Mouse (Mus musculus) ES-E14 (cell line): ENCODE results near the gene Idh3g. TPM values are rescaled to one million over a fixed set of nuclear protein-coding genes. Genes with fewer than 3 reads are reported as not detected.

Experiments
- DNase-seq: peaks from one replicate; pipeline ENCODE4 v3.0.0-alpha.2; 2013; ENCODE audit warnings: low read depth, low spot score
- H3K27ac ChIP-seq: 2 replicates; pipeline ENCODE4 v1.5.1; 2012; ENCODE audit warnings: low read depth, mild to moderate bottlenecking, low read length, moderate library complexity, mixed read lengths; ENCODE audit not compliant: poor library complexity, insufficient read depth, severe bottlenecking
- H3K36me3 ChIP-seq: 2 replicates; pipeline ENCODE4 v1.6.1; 2012; ENCODE audit warnings: mild to moderate bottlenecking, low read length, moderate library complexity, mixed read lengths; ENCODE audit not compliant: control insufficient read depth, poor library complexity, insufficient read depth, severe bottlenecking
- H3K4me1 ChIP-seq, 2 experiments: fragments of 150-350 bp in 1 of 2; sonication (generic) in 1 of 2; 2 replicates each; pipeline ENCODE4 v1.6.1; 2012; ENCODE audit warnings: low read length in 2 of 2, mild to moderate bottlenecking in 1 of 2, mixed read lengths in 1 of 2; ENCODE audit not compliant: control insufficient read depth in 2 of 2, insufficient read depth in 2 of 2, poor library complexity in 1 of 2
- H3K4me3 ChIP-seq, 2 experiments: fragments of 150-350 bp in 1 of 2; sonication (generic) in 1 of 2; 2 replicates each; pipeline ENCODE4 v1.5.1; 2012; ENCODE audit warnings: low read length in 2 of 2, low read depth in 1 of 2, mild to moderate bottlenecking in 1 of 2, mixed read lengths in 1 of 2; ENCODE audit not compliant: insufficient read depth in 1 of 2, poor library complexity in 1 of 2, severe bottlenecking in 1 of 2
- H3K9ac ChIP-seq: 2 replicates; pipeline ENCODE4 v1.6.1; 2012; ENCODE audit warnings: low read depth, mild to moderate bottlenecking, low read length, mixed read lengths; ENCODE audit not compliant: poor library complexity, insufficient read depth, severe bottlenecking
- H3K9me3 ChIP-seq: fragments of 150-350 bp; sonication (generic); 2 replicates; pipeline ENCODE4 v1.6.1; 2012; ENCODE audit warnings: low read depth, mild to moderate bottlenecking, low read length; ENCODE audit not compliant: control insufficient read depth, insufficient read depth
- CHD2 ChIP-seq: IDR thresholded peaks from 2 replicates; pipeline ENCODE4 v1.6.1; 2014; ENCODE audit warnings: mild to moderate bottlenecking, low read depth, low read length, inconsistent platforms
- HCFC1 ChIP-seq: IDR thresholded peaks from 2 replicates; pipeline ENCODE4 v1.6.1; 2012; ENCODE audit warnings: low read length, inconsistent platforms, borderline replicate concordance; ENCODE audit not compliant: insufficient read depth
- MAFK ChIP-seq: IDR thresholded peaks from 2 replicates; pipeline ENCODE4 v1.6.1; 2014; ENCODE audit warnings: mild to moderate bottlenecking, low read depth, low read length, inconsistent platforms; ENCODE audit not compliant: insufficient read depth
- ZC3H11A ChIP-seq: IDR thresholded peaks from 2 replicates; pipeline ENCODE4 v1.6.1; 2012; ENCODE audit warnings: low read depth, mild to moderate bottlenecking, inconsistent platforms, low read length, borderline replicate concordance
- ZNF384 ChIP-seq: IDR thresholded peaks from 2 replicates; pipeline ENCODE4 v1.6.1; 2012; ENCODE audit warnings: low read depth, low read length, inconsistent platforms
- in situ Hi-C, 2 experiments: fragments of 600-800 bp; cut with MboI; formaldehyde crosslinking; loops; one replicate each; pipeline ENCODE4 v1.15.1; 2025; ENCODE audit warnings: low sequenced_read_pairs in 2 of 2, inconsistent platforms in 1 of 2; ENCODE audit not compliant: unreplicated experiment in 2 of 2
- total RNA-seq: library from RNA; depleted of rRNA; stranded (reverse); fragments of 300-350 nt; gene quantifications from 2 replicates; pipeline ENCODE4 v1.2.3, GENCODE M21; 2012

Idh3g gene
- total RNA-seq, 1 experiment = 169 TPM

DNA sequence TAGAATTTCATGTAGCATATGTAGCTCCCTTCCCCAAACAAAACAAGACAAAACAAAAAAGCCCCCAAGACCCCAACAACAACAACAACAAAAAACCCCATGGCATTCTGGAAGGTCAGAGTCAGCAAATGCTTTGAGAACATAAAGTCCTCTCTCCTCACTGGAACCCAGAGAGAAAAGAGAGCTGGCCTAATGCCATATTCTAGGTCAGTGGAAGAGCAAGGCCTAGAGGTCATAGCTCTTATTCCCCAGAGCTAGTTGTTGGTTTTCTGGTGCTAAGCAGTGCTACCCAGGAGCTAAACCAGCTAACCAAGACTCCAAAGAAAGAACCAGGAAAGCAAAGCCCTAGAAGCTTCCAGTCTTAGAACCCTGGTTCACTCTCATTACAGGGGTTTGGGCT lies 1.0 kb downstream of the Idh3g start:
- in situ Hi-C loops = no loop called here
- peak overlapping the region; percentile 89 to 92 for H3K4me3 ChIP-seq
- peak overlapping the region; percentile 95; the same call in 1 of the 2 replicates for H3K27ac ChIP-seq
- DNase-seq = no peak
- H3K36me3 ChIP-seq = peaks cover 20% of the 10 kb centered on the region
- TF ChIP-seq CHD2 (no peak), ZNF384 (no peak), HCFC1 (no peak), MAFK (no peak), ZC3H11A (no peak)
- peak overlapping the region; percentile 91 for H3K9ac ChIP-seq
- no peaks in the 10 kb centered on the region for H3K9me3 ChIP-seq
- peaks cover 2 to 3% of the 10 kb centered on the region in 2 experiments; a peak in 2 of 4 replicates for H3K4me1 ChIP-seq

DNA sequence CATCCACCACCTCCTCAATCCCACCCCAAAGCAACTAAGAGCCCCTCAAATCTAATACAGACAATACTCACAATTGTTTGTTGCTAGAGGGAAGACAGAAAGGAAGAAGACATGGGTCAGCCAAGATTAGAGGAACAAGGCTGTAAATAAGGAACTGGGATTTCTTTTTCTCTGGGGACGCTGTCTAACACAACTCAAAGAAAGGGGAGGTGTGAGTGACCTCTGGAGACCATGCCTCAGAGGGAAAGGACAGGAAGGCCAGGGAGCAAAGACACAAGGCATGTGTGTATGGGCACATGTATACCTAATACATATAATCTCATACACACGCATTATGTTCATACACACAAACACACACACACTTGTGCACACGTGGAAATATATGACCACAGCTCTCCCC lies 4.5 kb downstream of the Idh3g start:
- TF ChIP-seq MAFK (no peak), HCFC1 (no peak), ZC3H11A (no peak), CHD2 (no peak), ZNF384 (no peak)
- in situ Hi-C loops = no loop called here
- Histone ChIP-seq H3K9me3 (no peaks in the 10 kb centered on the region), H3K4me1 (peaks cover 2% of the 10 kb centered on the region in 2 experiments; a peak in 1 of 4 replicates), H3K9ac (no peak overlapping the region), H3K36me3 (peaks cover 35% of the 10 kb centered on the region), H3K4me3 (no peak overlapping the region), H3K27ac (no peak overlapping the region)
- DNase-seq = no peak

DNA sequence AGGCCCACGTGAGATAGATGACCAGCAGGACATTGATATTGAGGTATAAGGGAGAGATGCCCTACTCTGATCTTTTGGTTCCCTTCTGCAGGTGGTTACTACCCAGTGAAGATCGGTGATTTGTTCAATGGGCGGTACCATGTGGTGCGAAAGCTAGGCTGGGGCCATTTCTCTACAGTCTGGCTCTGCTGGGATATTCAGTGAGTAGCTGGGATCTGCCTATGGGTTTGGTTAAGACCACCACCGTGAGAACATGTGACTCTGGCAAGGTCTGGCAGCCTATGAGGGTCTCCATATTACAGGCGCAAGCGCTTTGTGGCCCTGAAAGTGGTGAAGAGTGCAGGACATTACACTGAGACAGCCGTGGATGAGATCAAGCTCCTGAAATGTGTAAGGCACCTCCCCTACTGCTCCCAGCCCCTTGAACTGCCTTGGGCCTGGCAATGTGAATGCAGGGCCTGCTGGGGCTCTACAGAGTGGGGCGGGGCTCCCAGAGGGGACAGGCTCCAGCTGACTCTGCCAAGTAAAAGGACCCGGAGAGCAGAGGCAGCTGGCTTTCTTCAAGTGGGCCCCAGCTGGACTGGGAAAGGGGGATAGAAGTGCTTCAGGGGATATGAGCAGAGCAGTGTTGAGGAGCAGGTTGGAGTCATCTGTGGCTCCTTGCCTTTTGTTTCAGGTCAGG lies 11.8 kb downstream of the Idh3g start:
- H3K4me3 ChIP-seq = no peak overlapping the region
- TF ChIP-seq ZC3H11A = no peak
- no peak for TF ChIP-seq CHD2
- TF ChIP-seq HCFC1 = no peak
- no peak for TF ChIP-seq MAFK
- no peak for TF ChIP-seq ZNF384
- no peak for DNase-seq
- no peaks in the 10 kb centered on the region for H3K4me1 ChIP-seq
- in situ Hi-C loops = no loop called here
- no peak overlapping the region for H3K27ac ChIP-seq
- H3K36me3 ChIP-seq = peaks cover 30% of the 10 kb centered on the region
- no peaks in the 10 kb centered on the region for H3K9me3 ChIP-seq
- no peak overlapping the region for H3K9ac ChIP-seq

DNA sequence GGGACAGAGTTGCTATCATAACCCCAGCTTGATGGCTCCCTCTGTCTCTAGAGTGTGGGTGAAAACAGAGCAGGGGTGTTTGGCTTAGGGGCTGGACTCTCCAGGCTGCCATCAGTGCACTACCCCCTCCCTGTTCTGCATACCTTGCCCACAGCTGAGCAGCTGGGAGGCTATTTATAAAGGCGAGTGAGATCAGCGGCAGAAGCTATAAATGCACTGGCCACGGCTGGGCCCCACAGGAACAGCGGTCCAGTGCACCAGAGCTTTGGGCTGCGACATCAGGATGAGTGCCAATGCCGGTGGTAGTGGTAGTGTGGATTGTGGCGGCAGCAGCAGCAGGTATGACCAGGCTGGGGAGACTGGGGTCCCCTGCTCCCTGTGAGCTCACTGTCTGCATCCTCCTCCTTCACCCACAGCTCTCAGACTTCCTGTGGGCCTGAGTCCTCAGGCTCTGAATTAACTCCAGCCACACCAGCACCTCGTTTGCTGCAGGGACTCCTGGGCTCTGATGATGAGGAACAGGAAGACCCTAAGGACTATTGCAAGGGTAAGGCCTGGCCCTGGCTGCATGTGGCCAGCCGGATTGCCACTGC lies 12.4 kb downstream of the Idh3g start, which contains the start of gene Srpk3:
Gene Srpk3 (plus strand): TSS at position 238 of the 593 bp plus-strand sequence.
- no peak within 1 kb of the TSS for H3K27ac ChIP-seq
- no peak within 1 kb of the TSS for H3K9ac ChIP-seq
- peaks cover 24% of the 10 kb centered on the region for H3K36me3 ChIP-seq
- H3K9me3 ChIP-seq = no peaks in the 10 kb centered on the region
- no peak for DNase-seq
- TF ChIP-seq MAFK (no peak), HCFC1 (no peak), ZNF384 (no peak)
- no peaks in the 10 kb centered on the region for H3K4me1 ChIP-seq
- H3K4me3 ChIP-seq = no peak within 1 kb of the TSS
- in situ Hi-C loops = no loop called here
